Mouse (Mus musculus) erythroblast, embryonic 14.5 days (primary cell): Measurements from ENCODE around the gene Eif3i.

Experiments used
- GATA1 ChIP-seq: IDR thresholded peaks from 2 replicates; pipeline ENCODE4 v1.6.1; 2012; ENCODE audit warnings: low read length, inconsistent platforms, mixed read lengths
- TAL1 ChIP-seq: IDR thresholded peaks from 3 replicates; pipeline ENCODE4 v1.6.1; 2012; ENCODE audit warnings: low read length, inconsistent platforms, mixed read lengths

GRCm38 (mm10) chr4:129563718-129564117 lies 36.7 kb downstream of the Eif3i start:
- TF ChIP-seq GATA1 (no peak), TAL1 (no peak)
